Mouse (Mus musculus): ENCODE data around the gene Pard3b. TPM values are rescaled to one million over a fixed set of nuclear protein-coding genes. Genes with fewer than 3 reads are reported as not detected.

Gene Pard3b
- polyA plus RNA-seq, 1 experiment: 0.42 TPM

GRCm38 (mm10) chr1:61961533-61961932 lies 322.9 kb downstream of the Pard3b start:
- Histone ChIP-seq H3K27me3 (ENCODE audit: control insufficient read depth, insufficient read depth, low read length, poor library complexity, severe bottlenecking) (no peaks in the 10 kb centered on the region), H3K4me1 (ENCODE audit: control insufficient read depth, insufficient read depth, low read length) (no peaks in the 10 kb centered on the region), H3K27ac (ENCODE audit: insufficient read depth, low read length) (no peak overlapping the region), H3K36me3 (ENCODE audit: control insufficient read depth, insufficient read depth, low read length, poor library complexity, severe bottlenecking) (no peaks in the 10 kb centered on the region), H3K9ac (ENCODE audit: low read depth, poor library complexity, severe bottlenecking) (no peak overlapping the region), H3K9me3 (replicated peaks; ENCODE audit: control insufficient read depth, insufficient read depth, low read length, poor library complexity, severe bottlenecking) (no peaks in the 10 kb centered on the region), H3K4me3 (ENCODE audit: low read depth, low read length) (no peak overlapping the region)
- TF ChIP-seq EP300 (IDR thresholded peaks at IDR 0.05; ENCODE audit: insufficient read depth, low read depth, low read length) (no peak), CTCF (IDR thresholded peaks at IDR 0.05; ENCODE audit: low read depth, low read length) (no peak), POLR2A (IDR thresholded peaks at IDR 0.05; ENCODE audit: insufficient read depth, low read length) (no peak)

GRCm38 (mm10) chr1:61962571-61962970 lies 323.9 kb downstream of the Pard3b start:
- H3K27me3 ChIP-seq (ENCODE audit: control insufficient read depth, insufficient read depth, low read length, poor library complexity, severe bottlenecking): no peaks in the 10 kb centered on the region
- H3K4me1 ChIP-seq (ENCODE audit: control insufficient read depth, insufficient read depth, low read length): no peaks in the 10 kb centered on the region
- H3K36me3 ChIP-seq (ENCODE audit: control insufficient read depth, insufficient read depth, low read length, poor library complexity, severe bottlenecking): no peaks in the 10 kb centered on the region
- H3K27ac ChIP-seq (ENCODE audit: insufficient read depth, low read length): no peak overlapping the region
- TF ChIP-seq CTCF (IDR thresholded peaks at IDR 0.05; ENCODE audit: low read depth, low read length) (no peak), POLR2A (IDR thresholded peaks at IDR 0.05; ENCODE audit: insufficient read depth, low read length) (no peak), EP300 (IDR thresholded peaks at IDR 0.05; ENCODE audit: insufficient read depth, low read depth, low read length) (no peak)
- no peaks in the 10 kb centered on the region for H3K9me3 ChIP-seq (replicated peaks; ENCODE audit: control insufficient read depth, insufficient read depth, low read length, poor library complexity, severe bottlenecking)
- no peak overlapping the region for H3K4me3 ChIP-seq (ENCODE audit: low read depth, low read length)
- H3K9ac ChIP-seq (ENCODE audit: low read depth, poor library complexity, severe bottlenecking): no peak overlapping the region

- Histone ChIP-seq H3K9me3 (replicated peaks; ENCODE audit: control insufficient read depth, insufficient read depth, low read length, poor library complexity, severe bottlenecking) (no peaks in the 10 kb centered on the region), H3K9ac (ENCODE audit: low read depth, poor library complexity, severe bottlenecking) (no peak overlapping the region), H3K36me3 (ENCODE audit: control insufficient read depth, insufficient read depth, low read length, poor library complexity, severe bottlenecking) (no peaks in the 10 kb centered on the region), H3K4me1 (ENCODE audit: control insufficient read depth, insufficient read depth, low read length) (no peaks in the 10 kb centered on the region), H3K4me3 (ENCODE audit: low read depth, low read length) (no peak overlapping the region), H3K27me3 (ENCODE audit: control insufficient read depth, insufficient read depth, low read length, poor library complexity, severe bottlenecking) (no peaks in the 10 kb centered on the region), H3K27ac (ENCODE audit: insufficient read depth, low read length) (no peak overlapping the region)
- TF ChIP-seq EP300 (IDR thresholded peaks at IDR 0.05; ENCODE audit: insufficient read depth, low read depth, low read length): no peak
- TF ChIP-seq CTCF (IDR thresholded peaks at IDR 0.05; ENCODE audit: low read depth, low read length): no peak
- TF ChIP-seq POLR2A (IDR thresholded peaks at IDR 0.05; ENCODE audit: insufficient read depth, low read length): no peak
Observed at GRCm38 (mm10) chr1:61967124-61967523, 328.5 kb downstream of the Pard3b start.

- H3K27me3 ChIP-seq (ENCODE audit: control insufficient read depth, insufficient read depth, low read length, poor library complexity, severe bottlenecking): no peaks in the 10 kb centered on the region
- H3K9ac ChIP-seq (ENCODE audit: low read depth, poor library complexity, severe bottlenecking): no peak overlapping the region
- H3K27ac ChIP-seq (ENCODE audit: insufficient read depth, low read length): no peak overlapping the region
- no peak overlapping the region for H3K4me3 ChIP-seq (ENCODE audit: low read depth, low read length)
- no peaks in the 10 kb centered on the region for H3K4me1 ChIP-seq (ENCODE audit: control insufficient read depth, insufficient read depth, low read length)
- H3K36me3 ChIP-seq (ENCODE audit: control insufficient read depth, insufficient read depth, low read length, poor library complexity, severe bottlenecking): no peaks in the 10 kb centered on the region
- H3K9me3 ChIP-seq (replicated peaks; ENCODE audit: control insufficient read depth, insufficient read depth, low read length, poor library complexity, severe bottlenecking): no peaks in the 10 kb centered on the region
- TF ChIP-seq POLR2A (IDR thresholded peaks at IDR 0.05; ENCODE audit: insufficient read depth, low read length): no peak
Observed at GRCm38 (mm10) chr1:61967807-61968206, 329.2 kb downstream of the Pard3b start.

- Histone ChIP-seq H3K4me1 (ENCODE audit: control insufficient read depth, insufficient read depth, low read length) (no peaks in the 10 kb centered on the region), H3K9me3 (replicated peaks; ENCODE audit: control insufficient read depth, insufficient read depth, low read length, poor library complexity, severe bottlenecking) (no peaks in the 10 kb centered on the region), H3K27ac (ENCODE audit: insufficient read depth, low read length) (no peak overlapping the region), H3K36me3 (ENCODE audit: control insufficient read depth, insufficient read depth, low read length, poor library complexity, severe bottlenecking) (no peaks in the 10 kb centered on the region), H3K27me3 (ENCODE audit: control insufficient read depth, insufficient read depth, low read length, poor library complexity, severe bottlenecking) (no peaks in the 10 kb centered on the region), H3K9ac (ENCODE audit: low read depth, poor library complexity, severe bottlenecking) (no peak overlapping the region), H3K4me3 (ENCODE audit: low read depth, low read length) (no peak overlapping the region)
- TF ChIP-seq POLR2A (IDR thresholded peaks at IDR 0.05; ENCODE audit: insufficient read depth, low read length): no peak
- TF ChIP-seq EP300 (IDR thresholded peaks at IDR 0.05; ENCODE audit: insufficient read depth, low read depth, low read length): no peak
- TF ChIP-seq CTCF (IDR thresholded peaks at IDR 0.05; ENCODE audit: low read depth, low read length): no peak
Observed at GRCm38 (mm10) chr1:61997711-61998110, 359.1 kb downstream of the Pard3b start.

GRCm38 (mm10) chr1:62008811-62009210 lies 370.2 kb downstream of the Pard3b start:
- no peaks in the 10 kb centered on the region for H3K27me3 ChIP-seq (ENCODE audit: control insufficient read depth, insufficient read depth, low read length, poor library complexity, severe bottlenecking)
- H3K27ac ChIP-seq (ENCODE audit: insufficient read depth, low read length): no peak overlapping the region
- H3K36me3 ChIP-seq (ENCODE audit: control insufficient read depth, insufficient read depth, low read length, poor library complexity, severe bottlenecking): no peaks in the 10 kb centered on the region
- no peaks in the 10 kb centered on the region for H3K9me3 ChIP-seq (replicated peaks; ENCODE audit: control insufficient read depth, insufficient read depth, low read length, poor library complexity, severe bottlenecking)
- H3K4me3 ChIP-seq (ENCODE audit: low read depth, low read length): no peak overlapping the region
- no peaks in the 10 kb centered on the region for H3K4me1 ChIP-seq (ENCODE audit: control insufficient read depth, insufficient read depth, low read length)
- TF ChIP-seq EP300 (IDR thresholded peaks at IDR 0.05; ENCODE audit: insufficient read depth, low read depth, low read length) (no peak), CTCF (IDR thresholded peaks at IDR 0.05; ENCODE audit: low read depth, low read length) (no peak), POLR2A (IDR thresholded peaks at IDR 0.05; ENCODE audit: insufficient read depth, low read length) (no peak)
- H3K9ac ChIP-seq (ENCODE audit: low read depth, poor library complexity, severe bottlenecking): no peak overlapping the region

Measured in ES-Bruce4 (cell line).